Comparison of ENCODE assay signal across 34 mouse cellular contexts in genomic region chr11:98603953-98604352, GRCm38 (mm10). TPM values are rescaled to one million over a fixed set of nuclear protein-coding genes. Genes with fewer than 3 reads are reported as not detected.
A peak's percentile ranks its signal among the peaks of the same experiment; 100 is the strongest.
DNase-seq lines count a peak whose midpoint lies in the region; ATAC-seq and TF ChIP-seq lines count a peak whose summit lies in the region.
"Had no signal": no experiment of that assay in that cellular context is flagged by ENCODE, and none has a peak within 500 bp of the region (broad histone marks: within the 10 kb centered on the region; RNA-seq: fewer than 3 reads in every experiment).

No protein-coding gene starts in this region.

- no peak for ATAC-seq in liver, postnatal 0 days
- ATAC-seq: forebrain, embryonic 15.5 days had no signal

- no peak overlapping the region for H3K27ac ChIP-seq in liver, postnatal 0 days (ENCODE audit: low read depth)
- no peak overlapping the region for H3K27ac ChIP-seq in midbrain, embryonic 10.5 days (replicated peaks)
- H3K27ac ChIP-seq: embryonic facial prominence, embryonic 13.5 days; forebrain, embryonic 10.5 days; forebrain, embryonic 15.5 days; hindbrain, embryonic 13.5 days; kidney, postnatal 0 days; neural tube, embryonic 15.5 days had no signal

- H3K4me1 ChIP-seq in liver, postnatal 0 days (ENCODE audit: insufficient read depth), result peaks cover 5% of the 10 kb centered on the region; the same call in 1 of the 2 replicates
- H3K4me1 ChIP-seq in midbrain, embryonic 10.5 days, result peaks cover 20% of the 10 kb centered on the region

- peak; percentile 44 for TF ChIP-seq CTCF in liver, postnatal 0 days (IDR thresholded peaks at IDR 0.05; ENCODE audit: low read depth)

- H3K4me2 ChIP-seq in liver, postnatal 0 days (ENCODE audit: low read depth, low read length), result no peak overlapping the region
- H3K4me2 ChIP-seq: embryonic facial prominence, embryonic 13.5 days; forebrain, embryonic 15.5 days; heart, embryonic 12.5 days; hindbrain, embryonic 13.5 days; neural tube, embryonic 15.5 days had no signal

- no peaks in the 10 kb centered on the region for H3K9me3 ChIP-seq in liver, postnatal 0 days (ENCODE audit: low read length)
- no peaks in the 10 kb centered on the region for H3K9me3 ChIP-seq in midbrain, embryonic 10.5 days (replicated peaks)
- H3K9me3 ChIP-seq: embryonic facial prominence, embryonic 13.5 days; forebrain, embryonic 10.5 days; forebrain, embryonic 15.5 days; heart, embryonic 12.5 days; hindbrain, embryonic 13.5 days; megakaryocyte, embryonic 14.5 days; neural tube, embryonic 15.5 days had no signal

- H3K27me3 ChIP-seq in liver, postnatal 0 days (ENCODE audit: insufficient read depth, low read length), result peaks cover 35% of the 10 kb centered on the region
- peaks cover 32% of the 10 kb centered on the region for H3K27me3 ChIP-seq in midbrain, embryonic 10.5 days (ENCODE audit: low read depth, poor library complexity, severe bottlenecking)

- no peak overlapping the region for H3K4me3 ChIP-seq in liver, postnatal 0 days (ENCODE audit: low read depth, low read length)
- H3K4me3 ChIP-seq in midbrain, embryonic 10.5 days, result no peak overlapping the region
- H3K4me3 ChIP-seq: embryonic facial prominence, embryonic 13.5 days; forebrain, embryonic 10.5 days; forebrain, embryonic 15.5 days; heart, embryonic 12.5 days; hindbrain, embryonic 13.5 days; megakaryocyte, embryonic 14.5 days; neural tube, embryonic 15.5 days had no signal

- no peaks in the 10 kb centered on the region for H3K36me3 ChIP-seq in liver, postnatal 0 days (replicated peaks; ENCODE audit: insufficient read depth, low read length)
- no peaks in the 10 kb centered on the region for H3K36me3 ChIP-seq in midbrain, embryonic 10.5 days
- H3K36me3 ChIP-seq: embryonic facial prominence, embryonic 13.5 days; forebrain, embryonic 10.5 days; forebrain, embryonic 15.5 days; heart, embryonic 12.5 days; hindbrain, embryonic 13.5 days; neural tube, embryonic 15.5 days had no signal

- WGBS in liver, postnatal 0 days (ENCODE audit: insufficient replicate concordance), result 66% methylated on average over 2 of the region's 2 CpGs
- 85% methylated on average over 2 of the region's 2 CpGs for WGBS in midbrain, embryonic 10.5 days

- no peak overlapping the region for H3K9ac ChIP-seq in liver, postnatal 0 days (replicated peaks)
- H3K9ac ChIP-seq: embryonic facial prominence, embryonic 13.5 days; forebrain, embryonic 15.5 days; heart, embryonic 12.5 days; hindbrain, embryonic 13.5 days; neural tube, embryonic 15.5 days had no signal

- no peak for DNase-seq in liver, postnatal 0 days
- DNase-seq in liver (no peak), 416B (ENCODE audit: low read depth) (peak; percentile 57), A20 (ENCODE audit: low read depth, low spot score) (peak; percentile 53)
- DNase-seq in induced T-regulatory cell, adult 2 months (ENCODE audit: low read depth), result peak; percentile 56
- no peak for DNase-seq in ovary, adult 18-20 months (ENCODE audit: low spot score)
- no peak for DNase-seq in midbrain, embryonic 10.5 days (ENCODE audit: low spot score)
- DNase-seq in cerebellum, adult 11 months, result no peak
- DNase-seq: adrenal gland, postnatal 14 days; cerebellum, adult 11-12 months; cerebellum, adult 9-11 months; heart, adult 18-20 months; heart, postnatal 4 days; kidney, adult 18-20 months; kidney, postnatal 4 days; lung, adult 18-20 months; lung, postnatal 36 days; midbrain, embryonic 14.5 days; right cerebral cortex, postnatal 25 days; thymus, adult 2 months had no signal

- no peak for TF ChIP-seq EP300 in liver, postnatal 0 days (IDR thresholded peaks at IDR 0.05; ENCODE audit: low read depth)

RNA-seq across cellular contexts. Expression of gene Lrrc3c, which starts 5.9 kb away (rescaled TPM):
- not detected in 2 replicates for polyA plus RNA-seq in liver, postnatal 0 days (2015; fragmentation: Nextera tagmentation; extraction: Ambion mirVana)
- polyA plus RNA-seq in midbrain, embryonic 10.5 days (2016; fragmentation: Nextera tagmentation; extraction: Ambion mirVana), result not detected in 2 replicates
- polyA plus RNA-seq: embryonic facial prominence, embryonic 13.5 days; forebrain, embryonic 10.5 days; forebrain, embryonic 15.5 days; frontal cortex, adult 2 months; heart, embryonic 12.5 days; heart, postnatal 0 days; hindbrain, embryonic 13.5 days; kidney, postnatal 0 days; limb, embryonic 11.5 days; liver, adult 2 months; midbrain, embryonic 14.5 days; neural tube, embryonic 15.5 days; stomach, embryonic 16.5 days; thymus, adult 2 months; urinary bladder, adult 2 months had no signal

RNA-seq across cellular contexts. Expression of gene Ormdl3, which starts 16.8 kb away (rescaled TPM):
- polyA plus RNA-seq in liver, postnatal 0 days (2015; fragmentation: Nextera tagmentation; extraction: Ambion mirVana), result 39.3 and 42.0 TPM in 2 replicates
- polyA plus RNA-seq in midbrain, embryonic 10.5 days (2016; fragmentation: Nextera tagmentation; extraction: Ambion mirVana), result 65.8 and 81.0 TPM in 2 replicates

RNA-seq across cellular contexts. Expression of gene Gm12355, which starts 21.5 kb away (rescaled TPM):
- 0.33 and 0.39 TPM in 2 replicates for polyA plus RNA-seq in liver, postnatal 0 days (2015; fragmentation: Nextera tagmentation; extraction: Ambion mirVana)
- polyA plus RNA-seq in midbrain, embryonic 10.5 days (2016; fragmentation: Nextera tagmentation; extraction: Ambion mirVana), result 1.4 and 2.1 TPM in 2 replicates
- polyA plus RNA-seq: liver, adult 2 months; thymus, adult 2 months had no signal

RNA-seq across cellular contexts. Expression of gene Gsdma3, which starts 22.2 kb away (rescaled TPM):
- not detected in 2 replicates for polyA plus RNA-seq in liver, postnatal 0 days (2015; fragmentation: Nextera tagmentation; extraction: Ambion mirVana)
- polyA plus RNA-seq in midbrain, embryonic 10.5 days (2016; fragmentation: Nextera tagmentation; extraction: Ambion mirVana), result not detected in 2 replicates
- polyA plus RNA-seq: embryonic facial prominence, embryonic 13.5 days; forebrain, embryonic 10.5 days; forebrain, embryonic 15.5 days; frontal cortex, adult 2 months; heart, embryonic 12.5 days; heart, postnatal 0 days; hindbrain, embryonic 13.5 days; kidney, postnatal 0 days; limb, embryonic 11.5 days; liver, adult 2 months; midbrain, embryonic 14.5 days; neural tube, embryonic 15.5 days; stomach, embryonic 16.5 days; urinary bladder, adult 2 months had no signal

RNA-seq across cellular contexts. Expression of gene Gsdma2, which starts 42.6 kb away (rescaled TPM):
- polyA plus RNA-seq in liver, postnatal 0 days (2015; fragmentation: Nextera tagmentation; extraction: Ambion mirVana), result not detected in 2 replicates
- not detected in 2 replicates for polyA plus RNA-seq in midbrain, embryonic 10.5 days (2016; fragmentation: Nextera tagmentation; extraction: Ambion mirVana)
- polyA plus RNA-seq: embryonic facial prominence, embryonic 13.5 days; forebrain, embryonic 10.5 days; forebrain, embryonic 15.5 days; frontal cortex, adult 2 months; heart, embryonic 12.5 days; heart, postnatal 0 days; kidney, postnatal 0 days; limb, embryonic 11.5 days; liver, adult 2 months; midbrain, embryonic 14.5 days; urinary bladder, adult 2 months had no signal

Comparison
In these comparisons a context has a peak if more than half of its experiments do, and no peak if none do; other contexts are left out.
1. DNase-seq: peak in 416B (single experiment), A20 (single experiment) and induced T-regulatory cell, adult 2 months (single experiment); none in liver, postnatal 0 days (single experiment), liver (single experiment), ovary, adult 18-20 months (single experiment), midbrain, embryonic 10.5 days (single experiment) and cerebellum, adult 11 months (single experiment).